Mouse (Mus musculus): ENCODE results near the gene Adrm1. TPM values are rescaled to one million over a fixed set of nuclear protein-coding genes. Genes with fewer than 3 reads are reported as not detected.
A peak's percentile ranks its signal among the peaks of the same experiment; 100 is the strongest.

The Adrm1 gene
- polyA plus RNA-seq, 1 experiment = 509 TPM

DNA sequence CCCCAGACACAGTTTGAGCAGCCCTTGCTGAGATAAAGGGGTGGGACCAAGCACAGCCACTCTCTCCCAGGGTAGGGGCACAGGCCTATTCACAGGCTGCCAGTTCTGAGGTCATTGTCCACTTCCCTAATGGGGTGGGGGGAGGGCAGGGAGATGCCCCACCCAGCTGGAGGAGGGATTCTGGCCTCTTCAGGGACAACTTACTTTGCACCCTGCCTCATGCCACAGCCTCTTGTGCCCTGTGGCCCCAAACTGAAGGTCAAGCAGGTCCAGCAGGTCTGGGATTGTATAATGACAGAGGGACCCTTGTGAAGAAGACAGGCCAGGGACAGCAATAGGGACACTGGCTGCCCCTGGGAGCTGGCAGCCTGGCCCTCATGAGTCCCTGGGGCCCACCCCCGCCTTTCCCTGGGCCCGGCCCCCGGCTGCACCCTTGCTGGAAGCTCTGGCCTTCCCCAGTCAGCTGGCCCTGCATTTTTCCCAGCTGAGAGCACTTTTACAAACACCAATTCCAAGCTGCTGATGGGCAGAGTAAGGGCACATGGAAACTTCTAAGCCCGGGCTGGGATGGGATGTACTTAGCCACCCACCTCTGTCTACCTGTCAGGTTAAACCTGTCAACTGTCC is 43.2 kb downstream of the Adrm1 start:
- Histone ChIP-seq H3K4me1 (peaks cover 54% of the 10 kb centered on the region), H3K36me3 (replicated peaks; ENCODE audit: low read length) (no peaks in the 10 kb centered on the region), H3K9me3 (peaks cover 14% of the 10 kb centered on the region), H3K27me3 (replicated peaks) (peaks cover 28% of the 10 kb centered on the region), H3K4me3 (replicated peaks) (no peak overlapping the region)
- TF ChIP-seq GATA1 (IDR thresholded peaks at IDR 0.05; ENCODE audit: borderline replicate concordance, low read length) (no peak), FLI1 (IDR thresholded peaks at IDR 0.05; ENCODE audit: low read length) (no peak)

DNA sequence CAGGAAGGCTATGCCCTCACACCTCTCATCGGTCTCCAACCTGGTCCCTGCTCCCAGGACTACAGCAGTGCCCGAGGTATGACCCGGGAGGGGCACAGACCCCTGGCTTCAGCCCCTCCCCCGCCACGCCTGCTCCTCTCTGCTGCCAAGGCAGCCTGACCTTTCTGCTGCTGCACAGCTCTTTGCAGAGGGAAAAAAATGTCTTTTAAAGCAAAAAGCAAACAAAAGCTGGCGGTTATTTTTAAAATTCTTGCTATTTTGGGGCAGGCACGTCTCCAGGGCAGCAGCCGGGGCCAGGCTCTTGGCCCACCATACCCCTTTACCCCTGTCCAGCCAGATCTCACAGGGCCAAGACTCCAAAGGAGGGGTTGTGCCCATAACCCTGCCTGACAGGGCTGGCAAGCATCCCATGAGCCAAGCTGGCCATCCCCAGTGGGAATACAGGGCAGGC is 43.8 kb downstream of the Adrm1 start:
- peaks cover 34% of the 10 kb centered on the region for H3K27me3 ChIP-seq (replicated peaks)
- TF ChIP-seq FLI1 (IDR thresholded peaks at IDR 0.05; ENCODE audit: low read length) (no peak), GATA1 (IDR thresholded peaks at IDR 0.05; ENCODE audit: borderline replicate concordance, low read length) (no peak)
- H3K36me3 ChIP-seq (replicated peaks; ENCODE audit: low read length) = no peaks in the 10 kb centered on the region
- H3K4me3 ChIP-seq (replicated peaks) = no peak overlapping the region
- peaks cover 54% of the 10 kb centered on the region for H3K4me1 ChIP-seq
- H3K9me3 ChIP-seq = peaks cover 14% of the 10 kb centered on the region

GRCm38 (mm10) chr2:180215951-180216350 is 44.7 kb downstream of the Adrm1 start:
- Histone ChIP-seq H3K36me3 (replicated peaks; ENCODE audit: low read length) (peaks cover 2% of the 10 kb centered on the region), H3K4me3 (replicated peaks) (peak overlapping the region; percentile 14), H3K27me3 (replicated peaks) (peaks cover 40% of the 10 kb centered on the region), H3K9me3 (peaks cover 11% of the 10 kb centered on the region), H3K4me1 (peaks cover 54% of the 10 kb centered on the region)
- TF ChIP-seq GATA1 (IDR thresholded peaks at IDR 0.05; ENCODE audit: borderline replicate concordance, low read length) (no peak), FLI1 (IDR thresholded peaks at IDR 0.05; ENCODE audit: low read length) (no peak)

DNA sequence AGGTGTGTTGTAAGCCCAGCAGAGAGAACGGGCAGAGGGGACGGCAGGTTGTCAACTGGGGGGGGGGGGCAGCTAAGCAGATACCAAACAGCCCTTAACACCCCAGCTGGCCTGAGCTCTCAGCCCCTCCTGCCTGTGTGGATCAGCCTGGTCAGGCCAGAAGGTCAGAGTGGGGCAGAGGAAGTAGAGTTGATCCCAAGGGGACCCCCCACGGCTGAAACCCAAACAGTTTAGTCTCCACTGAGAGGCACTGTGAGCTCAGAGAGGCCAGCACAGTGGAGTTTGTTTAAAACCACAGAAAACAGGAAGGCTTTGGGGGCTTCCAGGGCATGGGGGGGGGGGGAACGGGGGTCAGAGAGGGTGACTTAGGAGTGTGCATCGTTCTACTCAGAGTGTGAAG is 45.6 kb downstream of the Adrm1 start:
- H3K9me3 ChIP-seq = peaks cover 8% of the 10 kb centered on the region
- peaks cover 42% of the 10 kb centered on the region for H3K27me3 ChIP-seq (replicated peaks)
- H3K4me1 ChIP-seq = peaks cover 60% of the 10 kb centered on the region
- peaks cover 2% of the 10 kb centered on the region for H3K36me3 ChIP-seq (replicated peaks; ENCODE audit: low read length)
- no peak overlapping the region for H3K4me3 ChIP-seq (replicated peaks)
- TF ChIP-seq FLI1 (IDR thresholded peaks at IDR 0.05; ENCODE audit: low read length) (no peak), GATA1 (IDR thresholded peaks at IDR 0.05; ENCODE audit: borderline replicate concordance, low read length) (no peak)

GRCm38 (mm10) chr2:180217587-180217986 is 46.3 kb downstream of the Adrm1 start:
- peaks cover 49% of the 10 kb centered on the region for H3K27me3 ChIP-seq (replicated peaks)
- peaks cover 67% of the 10 kb centered on the region for H3K4me1 ChIP-seq
- H3K36me3 ChIP-seq (replicated peaks; ENCODE audit: low read length) = peaks cover 2% of the 10 kb centered on the region
- H3K4me3 ChIP-seq (replicated peaks) = no peak overlapping the region
- TF ChIP-seq FLI1 (IDR thresholded peaks at IDR 0.05; ENCODE audit: low read length) = no peak
- H3K9me3 ChIP-seq = peaks cover 4% of the 10 kb centered on the region; the same call in 1 of the 2 replicates

DNA sequence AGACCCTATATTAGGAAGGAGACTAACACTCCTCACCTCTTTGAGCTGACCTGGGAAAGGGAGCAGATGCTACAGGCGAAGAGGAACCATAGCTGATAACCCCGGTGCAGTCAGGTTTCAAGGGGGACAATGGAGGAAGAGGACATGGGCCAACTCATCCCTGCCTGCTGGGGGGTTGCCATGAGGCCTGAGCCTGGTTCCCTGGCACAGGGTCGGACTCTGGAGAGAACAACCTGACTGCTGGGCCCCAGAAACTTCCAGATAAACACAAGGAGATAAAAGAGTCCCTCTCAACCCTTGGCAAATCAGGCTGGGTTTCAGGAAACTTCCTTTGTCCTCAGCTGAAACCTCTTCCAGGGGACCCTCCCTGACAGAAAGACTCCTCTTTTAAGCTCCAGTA is 47.0 kb downstream of the Adrm1 start:
- Histone ChIP-seq H3K36me3 (replicated peaks; ENCODE audit: low read length) (peaks cover 2% of the 10 kb centered on the region), H3K4me1 (peaks cover 73% of the 10 kb centered on the region), H3K9me3 (peaks cover 1% of the 10 kb centered on the region; the same call in 1 of the 2 replicates), H3K4me3 (replicated peaks) (no peak overlapping the region), H3K27me3 (replicated peaks) (peaks cover 55% of the 10 kb centered on the region)
- TF ChIP-seq GATA1 (IDR thresholded peaks at IDR 0.05; ENCODE audit: borderline replicate concordance, low read length) (no peak), FLI1 (IDR thresholded peaks at IDR 0.05; ENCODE audit: low read length) (no peak)

DNA sequence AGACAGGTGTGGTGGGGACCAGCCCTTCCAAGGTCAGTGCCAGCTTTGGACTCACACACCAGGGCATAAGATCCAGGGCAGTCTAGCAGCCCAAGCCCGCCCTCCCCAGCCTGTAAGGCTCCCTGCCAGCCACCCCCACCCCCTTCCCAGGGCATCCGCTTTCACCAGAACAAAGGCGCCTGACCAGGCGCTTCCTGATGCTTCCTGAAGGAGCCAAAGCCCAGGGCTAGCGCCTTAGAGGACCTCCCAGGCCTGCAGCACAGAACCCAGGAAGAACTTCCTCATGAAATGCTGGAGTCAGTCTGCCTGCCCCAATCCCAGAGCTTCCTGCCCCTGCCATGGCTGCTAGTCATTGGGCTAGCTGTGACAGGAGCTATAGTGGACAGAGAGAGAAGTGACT is 47.4 kb downstream of the Adrm1 start:
- no peak overlapping the region for H3K4me3 ChIP-seq (replicated peaks)
- peaks cover 2% of the 10 kb centered on the region for H3K36me3 ChIP-seq (replicated peaks; ENCODE audit: low read length)
- H3K27me3 ChIP-seq (replicated peaks) = peaks cover 60% of the 10 kb centered on the region
- H3K4me1 ChIP-seq = peaks cover 77% of the 10 kb centered on the region
- TF ChIP-seq GATA1 (IDR thresholded peaks at IDR 0.05; ENCODE audit: borderline replicate concordance, low read length) (no peak), FLI1 (IDR thresholded peaks at IDR 0.05; ENCODE audit: low read length) (no peak)
- H3K9me3 ChIP-seq = no peaks in the 10 kb centered on the region

DNA sequence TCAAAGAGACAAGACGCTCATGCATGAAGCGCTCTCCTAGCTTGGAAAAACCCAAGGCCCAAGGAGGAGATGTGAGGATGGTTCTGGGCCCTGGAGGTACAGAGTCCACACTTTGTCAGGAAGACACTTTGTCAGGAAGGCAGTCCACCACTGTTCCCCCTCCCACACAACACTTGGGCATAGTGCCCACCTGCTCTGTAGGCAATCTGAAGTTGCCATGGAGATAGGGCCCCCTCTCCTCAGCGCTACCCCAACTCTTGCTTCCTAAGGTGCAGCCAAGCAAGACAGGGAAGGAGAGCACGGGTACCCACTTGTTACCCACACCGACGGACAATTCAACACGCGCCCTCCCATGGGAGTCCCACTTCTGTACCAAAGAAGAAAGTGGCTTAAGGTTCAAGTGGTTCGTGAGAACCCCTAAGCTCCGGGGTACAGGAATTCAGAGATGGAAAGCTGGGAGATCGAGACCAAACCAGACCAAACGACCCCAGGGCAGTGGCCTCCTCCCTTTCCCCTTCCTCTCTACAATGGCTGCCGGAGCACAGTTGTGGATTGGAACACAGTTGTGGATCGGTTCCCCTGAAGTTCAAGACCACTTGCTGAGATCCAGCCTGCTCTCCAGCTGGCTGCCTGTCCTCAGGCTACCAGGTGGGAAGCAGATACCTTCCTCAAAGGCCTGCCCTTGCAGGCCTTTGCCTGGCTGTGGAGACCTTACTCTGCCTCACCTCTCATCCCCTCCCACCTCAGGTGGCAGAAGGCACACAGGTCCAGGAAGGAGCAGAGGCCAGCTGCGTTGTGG is 48.1 kb downstream of the Adrm1 start:
- H3K36me3 ChIP-seq (replicated peaks; ENCODE audit: low read length) = peaks cover 2% of the 10 kb centered on the region
- no peak overlapping the region for H3K4me3 ChIP-seq (replicated peaks)
- H3K4me1 ChIP-seq = peaks cover 77% of the 10 kb centered on the region
- no peak for TF ChIP-seq GATA1 (IDR thresholded peaks at IDR 0.05; ENCODE audit: borderline replicate concordance, low read length)
- TF ChIP-seq FLI1 (IDR thresholded peaks at IDR 0.05; ENCODE audit: low read length) = no peak
- peaks cover 62% of the 10 kb centered on the region for H3K27me3 ChIP-seq (replicated peaks)
- no peaks in the 10 kb centered on the region for H3K9me3 ChIP-seq

DNA sequence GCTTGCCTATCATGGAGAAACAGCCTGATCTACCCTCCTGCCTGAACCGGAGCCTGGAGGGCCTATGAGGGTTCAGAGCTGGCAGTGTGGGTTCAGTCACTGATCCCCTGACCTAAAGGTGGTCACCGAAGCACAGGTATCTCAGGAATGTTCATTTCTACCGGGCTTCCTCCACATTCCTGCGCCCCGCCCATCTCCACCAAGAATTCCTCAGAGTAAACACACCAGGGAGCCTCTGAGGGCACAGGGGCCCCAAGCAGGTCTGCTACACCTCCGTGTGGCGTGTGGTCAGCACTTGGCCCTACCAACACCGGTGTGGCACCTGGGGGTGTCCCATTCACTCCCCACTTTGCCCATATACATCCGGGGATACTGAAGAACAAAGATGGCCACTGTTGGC is 48.9 kb downstream of the Adrm1 start:
- peaks cover 79% of the 10 kb centered on the region for H3K4me1 ChIP-seq
- no peaks in the 10 kb centered on the region for H3K9me3 ChIP-seq
- H3K4me3 ChIP-seq (replicated peaks) = no peak overlapping the region
- peaks cover 2% of the 10 kb centered on the region for H3K36me3 ChIP-seq (replicated peaks; ENCODE audit: low read length)
- TF ChIP-seq GATA1 (IDR thresholded peaks at IDR 0.05; ENCODE audit: borderline replicate concordance, low read length) (no peak), FLI1 (IDR thresholded peaks at IDR 0.05; ENCODE audit: low read length) (no peak)
- peaks cover 70% of the 10 kb centered on the region for H3K27me3 ChIP-seq (replicated peaks)

GRCm38 (mm10) chr2:180221051-180221450 is 49.8 kb downstream of the Adrm1 start:
- no peak overlapping the region for H3K4me3 ChIP-seq (replicated peaks)
- TF ChIP-seq FLI1 (IDR thresholded peaks at IDR 0.05; ENCODE audit: low read length) = no peak
- TF ChIP-seq GATA1 (IDR thresholded peaks at IDR 0.05; ENCODE audit: borderline replicate concordance, low read length) = no peak
- H3K9me3 ChIP-seq = no peaks in the 10 kb centered on the region
- peaks cover 80% of the 10 kb centered on the region for H3K4me1 ChIP-seq
- peaks cover 79% of the 10 kb centered on the region for H3K27me3 ChIP-seq (replicated peaks)
- H3K36me3 ChIP-seq (replicated peaks; ENCODE audit: low read length) = peaks cover 2% of the 10 kb centered on the region
